Mouse (Mus musculus) liver, embryonic 11.5 days (tissue): ENCODE measurements at regions not wholly inside any gene's neighbourhood (a gene's known extent, or its start where the extent isn't known, plus 50 kb on each side); places are given as distances from the start of the nearest gene placed in this dataset.

Experiments used
- ATAC-seq: fragments of 200-750 bp; cut with Nextera tagmentation; replicated peaks from 2 replicates; pipeline ENCODE4 v1.8.0; 2017; ENCODE audit warnings: moderate number of reproducible peaks, mild to moderate bottlenecking, moderate TSS enrichment, moderate library complexity; ENCODE audit not compliant: low FRiP score
- DNase-seq: peaks from one replicate; pipeline ENCODE4 v3.0.0-alpha.2; 2017; ENCODE audit warnings: low spot score
- H3K27ac ChIP-seq: fragments of 300-500 bp; sonication (generic); 2 replicates; pipeline ENCODE4 v1.5.1; 2014; ENCODE audit warnings: mild to moderate bottlenecking, low read depth, low read length, control low read depth
- H3K27me3 ChIP-seq: fragments of 300-500 bp; sonication (generic); replicated peaks from 2 replicates; pipeline ENCODE4 v1.6.1; 2014; ENCODE audit warnings: low read length, mixed read lengths; ENCODE audit not compliant: control insufficient read depth, insufficient read depth
- H3K36me3 ChIP-seq: fragments of 300-500 bp; sonication (generic); 2 replicates; pipeline ENCODE4 v1.6.1; 2014; ENCODE audit warnings: mild to moderate bottlenecking, low read length, moderate library complexity, mixed read lengths; ENCODE audit not compliant: control insufficient read depth, insufficient read depth
- H3K4me1 ChIP-seq: fragments of 300-500 bp; sonication (generic); replicated peaks from 2 replicates; pipeline ENCODE4 v1.6.1; 2014; ENCODE audit warnings: low read length, mixed read lengths; ENCODE audit not compliant: control insufficient read depth, insufficient read depth
- H3K4me2 ChIP-seq: fragments of 300-500 bp; sonication (generic); 2 replicates; pipeline ENCODE4 v1.6.1; 2014; ENCODE audit warnings: mild to moderate bottlenecking, control low read depth, moderate library complexity
- H3K4me3 ChIP-seq: fragments of 300-500 bp; sonication (generic); 2 replicates; pipeline ENCODE4 v1.5.1; 2014; ENCODE audit warnings: low read depth, low read length, control low read depth
- H3K9ac ChIP-seq: fragments of 300-500 bp; sonication (generic); 2 replicates; pipeline ENCODE4 v1.6.1; 2014; ENCODE audit warnings: low read depth, low read length, control low read depth
- H3K9me3 ChIP-seq: fragments of 300-500 bp; sonication (generic); 2 replicates; pipeline ENCODE4 v1.6.1; 2016; ENCODE audit warnings: low read length, inconsistent platforms, mixed read lengths; ENCODE audit not compliant: control insufficient read depth
- WGBS: fragments of 180-500 bp; shearing (Covaris S2); extraction: QIAGEN DNeasy Blood & Tissue Kit; methylation state at CpG from one replicate; pipeline ENCODE4 v1.1.7; 2014; 5-methylcytosine and 5-hydroxymethylcytosine counted together

DNA sequence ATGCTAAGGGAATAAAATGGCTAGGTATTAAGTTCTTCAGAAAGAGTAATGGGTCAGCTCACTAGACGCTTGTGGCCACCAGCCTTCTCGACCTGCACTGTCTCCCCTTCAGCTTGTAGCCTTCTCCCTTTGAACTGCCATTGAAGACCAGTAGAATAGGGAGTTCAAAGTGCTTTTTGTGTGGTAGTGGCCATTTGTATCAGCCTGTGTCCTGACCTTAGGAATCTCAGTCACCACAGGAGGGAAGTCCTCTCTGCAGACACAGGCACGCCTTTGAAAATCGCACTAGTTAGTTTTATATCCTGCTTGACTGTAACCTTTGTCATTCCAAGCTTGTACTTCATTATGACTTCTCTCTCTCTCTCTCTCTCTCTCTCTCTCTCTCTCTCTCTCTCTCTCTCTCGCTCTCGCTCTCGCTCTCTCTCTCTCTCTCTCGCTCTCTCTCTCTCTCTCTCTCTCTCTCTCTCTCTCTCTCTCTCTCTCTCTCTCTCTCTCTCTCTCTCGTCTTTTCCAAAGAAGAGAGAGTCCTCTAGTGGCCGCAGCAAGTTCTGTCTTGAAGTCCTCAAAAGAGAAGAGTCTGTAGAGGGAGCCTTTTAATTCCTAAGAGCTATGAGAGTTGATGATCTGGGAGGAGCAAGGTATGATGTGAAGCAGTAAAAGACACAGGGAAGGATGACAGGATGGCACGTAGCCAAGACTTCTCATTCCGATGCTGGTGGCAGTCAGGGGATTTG is 147.6 kb upstream of the Usp25 start:
- no peak for DNase-seq
- WGBS, result 32% methylated on average over 7 of the region's 12 CpGs

DNA sequence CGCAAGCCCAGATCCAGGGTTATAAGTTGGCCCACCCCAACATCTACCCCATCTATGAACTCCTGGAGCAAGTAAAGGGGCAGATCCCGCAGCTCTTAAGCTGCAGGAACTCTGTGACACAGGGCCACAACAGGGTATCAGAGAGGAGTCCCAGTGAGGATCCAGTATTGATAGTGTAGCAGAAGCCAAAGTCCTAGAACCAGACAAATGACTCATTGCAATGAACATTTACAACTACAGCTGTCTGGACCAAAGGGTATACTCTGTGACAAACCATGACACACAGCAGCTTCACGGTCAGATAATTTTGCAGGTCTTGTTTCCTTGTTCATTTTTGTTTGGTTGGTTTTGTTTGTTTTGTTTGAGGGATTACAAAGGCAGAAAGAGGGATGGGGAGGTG is 149.1 kb upstream of the Usp25 start:
- H3K4me3 ChIP-seq, result no peak overlapping the region
- ATAC-seq (no peak), DNase-seq (no peak)
- H3K9ac ChIP-seq, result no peak overlapping the region
- no peaks in the 10 kb centered on the region for H3K4me1 ChIP-seq
- H3K27ac ChIP-seq, result no peak overlapping the region
- H3K36me3 ChIP-seq, result no peaks in the 10 kb centered on the region
- no peaks in the 10 kb centered on the region for H3K9me3 ChIP-seq
- WGBS, result 85% methylated on average over 3 of the region's 3 CpGs
- no peak overlapping the region for H3K4me2 ChIP-seq
- no peaks in the 10 kb centered on the region for H3K27me3 ChIP-seq

More for the DNA sequence above, 147.6 kb upstream of the Usp25 start:
- H3K4me3 ChIP-seq, result no peak overlapping the region
- no peak overlapping the region for H3K9ac ChIP-seq
- H3K36me3 ChIP-seq, result no peaks in the 10 kb centered on the region
- H3K9me3 ChIP-seq, result no peaks in the 10 kb centered on the region
- ATAC-seq, result no peak
- no peak overlapping the region for H3K4me2 ChIP-seq
- no peaks in the 10 kb centered on the region for H3K27me3 ChIP-seq
- no peaks in the 10 kb centered on the region for H3K4me1 ChIP-seq
- no peak overlapping the region for H3K27ac ChIP-seq

- no peaks in the 10 kb centered on the region for H3K9me3 ChIP-seq
- ATAC-seq, result no peak
- no peaks in the 10 kb centered on the region for H3K36me3 ChIP-seq
- DNase-seq, result no peak
- 90% methylated on average over 2 of the region's 2 CpGs for WGBS
- no peak overlapping the region for H3K9ac ChIP-seq
- H3K27me3 ChIP-seq, result no peaks in the 10 kb centered on the region
- H3K4me3 ChIP-seq, result no peak overlapping the region
- H3K27ac ChIP-seq, result no peak overlapping the region
- no peaks in the 10 kb centered on the region for H3K4me1 ChIP-seq
- H3K4me2 ChIP-seq, result no peak overlapping the region
These were observed 157.7 kb upstream of the Usp25 start for GRCm38 (mm10) chr16:76855797-76856196.

DNA sequence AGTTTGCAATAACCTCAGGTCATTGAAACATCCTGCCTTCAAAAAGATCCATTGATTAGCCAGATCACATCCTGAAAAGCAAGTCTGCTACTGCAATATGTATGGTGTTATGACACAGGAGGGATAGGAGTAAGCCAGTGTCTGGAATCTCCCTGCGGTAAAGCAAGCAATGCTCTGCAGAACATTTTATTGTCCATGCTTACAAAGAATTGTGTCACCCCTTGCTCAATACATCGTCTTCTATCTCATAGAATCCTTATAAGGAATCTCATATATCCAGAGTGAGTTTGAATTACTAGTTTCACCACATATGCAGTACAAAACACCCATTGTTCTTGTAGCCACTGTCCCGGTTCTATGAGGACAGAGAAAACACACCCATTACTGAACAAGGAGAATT is 162.1 kb upstream of the Usp25 start:
- 87% methylated on average over 3 of the region's 3 CpGs for WGBS
- H3K9ac ChIP-seq, result no peak overlapping the region
- H3K27me3 ChIP-seq, result no peaks in the 10 kb centered on the region
- ATAC-seq (no peak), DNase-seq (no peak)
- H3K36me3 ChIP-seq, result no peaks in the 10 kb centered on the region
- H3K4me1 ChIP-seq, result no peaks in the 10 kb centered on the region
- H3K4me3 ChIP-seq, result no peak overlapping the region
- no peak overlapping the region for H3K27ac ChIP-seq
- no peak overlapping the region for H3K4me2 ChIP-seq
- no peaks in the 10 kb centered on the region for H3K9me3 ChIP-seq

- 84% methylated on average over 4 of the region's 4 CpGs for WGBS
- no peak for ATAC-seq
- no peak overlapping the region for H3K4me2 ChIP-seq
These were observed 176.1 kb upstream of the Usp25 start for GRCm38 (mm10) chr16:76837450-76837849.

GRCm38 (mm10) chr16:76830371-76830770 is 183.1 kb upstream of the Usp25 start:
- no peaks in the 10 kb centered on the region for H3K9me3 ChIP-seq
- no peak for DNase-seq
- H3K9ac ChIP-seq, result no peak overlapping the region
- no peak overlapping the region for H3K4me3 ChIP-seq
- no peak overlapping the region for H3K27ac ChIP-seq
- H3K27me3 ChIP-seq, result no peaks in the 10 kb centered on the region
- H3K4me1 ChIP-seq, result no peaks in the 10 kb centered on the region
- no peaks in the 10 kb centered on the region for H3K36me3 ChIP-seq
- no peak for ATAC-seq
- WGBS, result 34% methylated on average over 3 of the region's 3 CpGs
- no peak overlapping the region for H3K4me2 ChIP-seq

More at GRCm38 (mm10) chr16:76837450-76837849, 176.1 kb upstream of the Usp25 start:
- Histone ChIP-seq H3K36me3 (no peaks in the 10 kb centered on the region), H3K4me3 (no peak overlapping the region), H3K4me1 (no peaks in the 10 kb centered on the region), H3K27me3 (no peaks in the 10 kb centered on the region), H3K9me3 (no peaks in the 10 kb centered on the region), H3K9ac (no peak overlapping the region), H3K27ac (no peak overlapping the region)
- DNase-seq, result no peak

DNA sequence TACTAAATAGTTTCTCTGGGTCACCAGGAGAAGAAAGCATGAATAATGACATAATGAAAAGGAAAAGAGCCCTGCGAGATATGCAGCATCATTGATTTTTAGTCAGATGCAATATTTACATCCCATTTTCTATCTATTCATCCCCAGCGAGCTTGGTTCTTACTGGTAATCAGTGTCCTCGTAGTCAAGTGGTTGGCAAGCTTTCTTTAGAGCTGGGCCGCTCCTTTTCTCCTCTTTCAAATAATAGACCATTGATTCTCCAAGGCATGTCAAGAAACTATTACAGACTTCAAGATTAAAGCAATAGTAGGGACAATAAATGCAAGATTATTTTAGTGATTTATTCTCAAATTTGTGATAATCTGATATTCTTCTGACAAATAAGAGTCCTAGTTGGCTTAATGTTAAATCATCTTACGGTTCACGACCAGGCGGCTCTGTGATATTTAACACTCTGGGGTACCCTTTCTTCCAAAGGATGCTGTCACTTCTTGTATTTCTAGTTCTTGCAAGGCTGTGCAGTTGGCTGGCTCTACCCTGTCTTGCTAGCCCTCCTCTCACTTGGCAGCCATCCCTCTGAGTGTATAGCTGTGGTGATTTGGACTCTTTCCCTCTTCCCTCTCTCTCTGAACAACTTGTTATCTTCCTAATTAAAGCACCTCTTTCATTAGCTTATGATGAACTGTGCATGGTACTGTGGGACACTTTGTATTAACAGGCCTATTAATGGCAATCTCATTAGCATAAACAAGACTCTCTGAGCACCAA is 185.6 kb upstream of the Usp25 start:
- no peaks in the 10 kb centered on the region for H3K4me1 ChIP-seq
- no peak overlapping the region for H3K4me3 ChIP-seq
- H3K36me3 ChIP-seq, result no peaks in the 10 kb centered on the region
- no peak for DNase-seq
- H3K9me3 ChIP-seq, result no peaks in the 10 kb centered on the region
- WGBS, result 86% methylated on average over 7 of the region's 7 CpGs
- no peak overlapping the region for H3K27ac ChIP-seq
- H3K9ac ChIP-seq, result no peak overlapping the region
- H3K4me2 ChIP-seq, result no peak overlapping the region
- ATAC-seq, result no peak
- no peaks in the 10 kb centered on the region for H3K27me3 ChIP-seq

DNA sequence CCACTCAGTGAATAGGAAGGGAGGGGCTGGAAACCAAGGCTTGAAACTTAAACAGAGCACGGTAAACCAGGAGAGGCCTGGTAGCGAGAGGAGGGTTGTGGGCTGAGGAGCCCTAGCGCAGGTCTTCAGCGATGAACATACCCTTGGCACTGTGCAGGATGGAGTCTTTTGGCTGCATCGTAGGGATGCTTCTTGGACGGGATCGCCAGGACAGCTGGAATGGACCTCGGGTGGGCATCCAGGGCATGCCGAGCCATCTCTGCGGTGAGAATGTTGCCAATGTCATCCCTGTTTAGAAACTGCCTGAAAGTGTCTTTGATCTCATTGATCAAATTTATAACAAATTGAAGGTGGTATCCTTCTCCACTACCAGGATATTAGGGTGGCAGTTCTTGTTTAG is 192.2 kb upstream of the Usp25 start:
- Histone ChIP-seq H3K4me1 (no peaks in the 10 kb centered on the region), H3K9me3 (no peaks in the 10 kb centered on the region), H3K27ac (no peak overlapping the region), H3K36me3 (no peaks in the 10 kb centered on the region), H3K9ac (no peak overlapping the region), H3K27me3 (no peaks in the 10 kb centered on the region), H3K4me2 (no peak overlapping the region), H3K4me3 (no peak overlapping the region)
- WGBS, result 90% methylated on average over 10 of the region's 10 CpGs
- ATAC-seq (no peak), DNase-seq (no peak)
